Mouse (Mus musculus) embryo, embryonic 10 days (tissue): ENCODE results near the gene Myh7.
A peak's percentile ranks its signal among the peaks of the same experiment; 100 is the strongest.
"Not testable (repeated sequence)": the region's sequence is repeated elsewhere in the genome, so short reads cannot be mapped to it uniquely, and the experiment has no call there.

Source experiments
- DNase-seq: peaks from one replicate; pipeline ENCODE4 v3.0.0-alpha.2; 2015; ENCODE audit warnings: low spot score

Gene Myh7

DNA sequence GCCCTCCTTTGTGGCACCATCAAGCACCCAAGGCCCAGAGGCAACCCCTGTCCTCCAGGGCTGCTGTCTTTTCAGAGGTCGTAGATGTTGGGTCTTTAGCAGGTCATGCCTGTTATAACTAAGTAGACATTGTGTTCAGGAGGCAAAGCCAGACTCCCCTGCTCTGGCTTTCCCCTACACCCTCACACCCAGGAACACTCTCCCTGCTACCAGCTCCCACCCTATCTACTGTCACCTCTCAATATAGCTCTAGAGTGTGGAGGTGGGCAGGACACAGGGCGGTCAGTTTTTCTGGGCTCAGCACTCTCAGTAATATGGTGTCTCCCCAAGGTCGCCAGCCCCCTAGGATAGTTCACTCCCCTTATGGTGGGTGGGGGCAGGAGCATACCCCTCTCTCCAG lies 26.6 kb downstream of the Myh7 start:
- DNase-seq: no peak

DNA sequence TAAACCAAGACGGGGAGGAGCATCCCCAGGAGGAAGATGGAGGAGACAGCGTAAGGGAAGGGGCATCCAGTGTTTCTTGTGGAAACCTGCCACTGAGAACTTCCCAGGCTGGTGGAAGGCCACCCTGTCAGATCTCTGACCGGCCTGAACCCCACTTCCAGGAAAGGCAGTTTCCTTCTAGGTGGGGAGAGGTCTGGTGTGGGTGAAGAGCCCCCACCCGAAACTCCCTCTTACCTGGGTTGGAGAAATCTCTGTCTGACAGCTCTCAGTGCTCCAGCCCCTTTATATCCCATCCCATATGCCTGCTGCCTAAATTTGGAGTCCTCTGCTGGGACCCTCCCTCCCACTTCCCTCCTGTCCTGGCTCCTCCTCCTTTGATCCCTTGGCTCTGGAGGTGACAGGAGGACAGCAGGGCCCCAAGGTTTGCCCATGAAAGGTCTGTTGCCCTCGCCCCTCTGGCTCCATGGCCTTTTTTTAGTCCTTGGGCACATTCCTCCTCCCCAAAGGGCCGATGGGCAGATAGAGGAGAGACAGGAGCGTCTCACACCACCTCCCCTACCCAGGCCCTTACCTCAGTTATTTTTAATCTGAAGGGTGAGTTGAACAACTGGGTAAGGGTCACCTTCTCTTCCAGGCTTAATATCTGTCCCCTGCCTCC lies 28.0 kb downstream of the Myh7 start, which contains the start of gene Myh6:
Myh6 (minus strand) TSS at position 608 of the 658 bp plus-strand sequence.
- DNase-seq: no peak

DNA sequence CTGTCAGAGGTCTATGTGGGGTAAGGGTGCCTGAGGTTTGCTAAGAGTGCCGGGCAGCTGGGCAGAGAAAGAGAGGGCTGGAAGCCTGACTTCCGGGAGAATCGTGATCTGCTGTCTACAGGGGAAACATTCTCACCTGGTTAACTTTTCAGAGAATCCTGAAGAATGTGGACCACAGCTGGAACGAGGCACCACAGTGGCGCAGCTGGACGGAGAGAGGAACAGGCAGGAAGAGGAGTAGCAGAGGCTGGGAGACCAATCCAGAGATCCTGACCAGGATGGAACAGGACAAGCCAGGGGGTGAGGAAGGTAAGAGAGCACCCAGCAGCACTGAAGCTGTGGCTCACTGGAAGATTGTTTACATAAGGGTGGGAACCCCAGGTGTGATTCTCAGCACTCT lies 28.8 kb downstream of the Myh7 start:
- DNase-seq: no peak

DNA sequence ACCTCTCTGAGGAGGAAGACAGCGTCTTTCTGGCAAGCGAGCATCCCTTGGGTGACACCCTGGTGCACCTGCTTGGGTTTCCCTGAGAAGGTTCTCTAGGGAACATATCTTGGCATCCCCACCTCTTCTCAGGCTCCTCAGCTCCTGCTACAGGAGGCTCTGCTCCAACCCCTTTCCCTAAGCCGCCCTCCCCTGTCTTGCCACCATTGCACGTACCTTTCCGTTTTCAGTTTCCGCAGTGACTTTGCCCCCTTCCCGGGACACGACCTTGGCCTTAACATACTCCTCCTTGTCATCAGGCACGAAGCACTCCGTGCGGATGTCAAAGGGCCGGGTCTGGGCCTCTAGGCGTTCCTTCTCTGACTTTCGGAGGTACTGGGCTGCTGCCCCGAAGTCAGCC lies 29.4 kb downstream of the Myh7 start:
- DNase-seq: no peak

DNA sequence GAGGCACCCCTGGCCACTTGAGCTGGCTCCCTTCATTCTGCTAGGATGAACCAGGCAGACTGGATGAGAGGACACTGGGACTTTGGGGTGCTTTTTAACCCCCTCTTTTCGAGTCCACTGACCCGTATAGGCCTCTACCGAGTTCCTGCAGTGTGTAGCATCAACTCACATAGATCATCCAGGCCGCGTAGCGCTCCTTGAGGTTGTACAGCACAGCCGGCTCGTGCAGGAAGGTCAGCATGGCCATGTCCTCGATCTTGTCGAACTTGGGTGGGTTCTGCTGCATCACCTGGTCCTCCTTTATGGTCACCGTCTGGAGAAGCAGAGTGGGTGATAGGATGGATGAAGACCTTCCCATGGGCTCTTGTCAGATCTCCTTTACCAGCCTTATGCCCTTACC lies 30.7 kb downstream of the Myh7 start:
- no peak for DNase-seq

DNA sequence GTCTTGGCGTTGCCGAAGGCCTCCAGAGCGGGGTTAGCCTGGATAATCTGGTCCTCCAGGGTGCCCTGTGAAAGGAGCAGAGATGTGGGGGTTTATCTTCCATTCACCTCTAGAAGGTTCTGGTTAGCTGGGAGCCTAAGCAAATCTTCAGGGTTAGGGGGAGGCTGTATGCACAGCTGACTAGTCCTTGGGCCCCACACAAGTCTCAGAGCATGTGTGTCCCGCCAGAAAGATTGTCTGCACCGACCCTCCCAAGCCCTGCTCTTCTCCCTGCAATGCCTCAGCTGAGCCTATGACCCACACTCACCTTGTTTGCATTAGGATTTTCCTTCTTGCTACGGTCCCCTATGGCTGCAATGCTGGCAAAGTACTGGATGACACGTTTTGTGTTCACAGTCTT lies 31.7 kb downstream of the Myh7 start:
- no peak for DNase-seq

DNA sequence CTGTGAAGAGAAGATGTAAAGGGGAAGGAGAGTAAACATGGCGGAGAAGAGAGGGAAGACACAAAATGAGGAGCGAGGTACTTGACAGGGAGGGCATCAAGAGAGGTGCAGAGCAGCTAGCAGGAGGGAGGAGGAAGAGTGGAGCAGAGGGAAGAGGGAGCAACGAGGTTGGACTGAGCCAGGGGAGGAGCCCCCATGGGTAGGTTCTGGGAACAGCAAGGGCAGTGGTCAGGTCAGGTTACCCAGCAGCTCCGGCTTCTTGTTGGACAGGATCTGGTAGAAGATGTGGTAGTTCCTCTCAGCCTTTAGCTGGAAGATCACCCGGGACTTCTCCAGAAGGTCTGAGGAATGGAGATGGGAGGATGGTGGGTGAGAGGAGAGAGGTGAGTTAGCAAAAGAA lies 32.9 kb downstream of the Myh7 start:
- no peak for DNase-seq

DNA sequence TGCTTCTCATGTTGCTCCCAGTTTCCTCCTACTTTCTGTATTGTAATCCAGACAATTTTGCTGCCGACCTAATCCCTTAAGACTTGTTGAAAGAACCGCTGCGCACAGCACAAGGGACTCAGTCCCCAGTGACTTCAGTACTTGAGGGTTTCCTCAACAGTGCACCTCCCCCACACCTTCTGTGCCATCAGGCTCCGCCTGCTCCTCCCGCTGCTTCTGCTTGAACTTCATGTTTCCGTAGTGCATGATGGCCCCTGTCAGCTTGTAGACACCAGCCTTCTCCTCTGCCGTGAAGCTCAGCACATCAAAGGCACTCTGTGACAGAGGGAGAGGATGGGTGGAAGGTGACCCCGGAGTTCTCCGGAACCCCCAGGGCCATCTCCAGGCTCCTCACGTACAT lies 33.7 kb downstream of the Myh7 start:
- DNase-seq: peak; percentile 33

DNA sequence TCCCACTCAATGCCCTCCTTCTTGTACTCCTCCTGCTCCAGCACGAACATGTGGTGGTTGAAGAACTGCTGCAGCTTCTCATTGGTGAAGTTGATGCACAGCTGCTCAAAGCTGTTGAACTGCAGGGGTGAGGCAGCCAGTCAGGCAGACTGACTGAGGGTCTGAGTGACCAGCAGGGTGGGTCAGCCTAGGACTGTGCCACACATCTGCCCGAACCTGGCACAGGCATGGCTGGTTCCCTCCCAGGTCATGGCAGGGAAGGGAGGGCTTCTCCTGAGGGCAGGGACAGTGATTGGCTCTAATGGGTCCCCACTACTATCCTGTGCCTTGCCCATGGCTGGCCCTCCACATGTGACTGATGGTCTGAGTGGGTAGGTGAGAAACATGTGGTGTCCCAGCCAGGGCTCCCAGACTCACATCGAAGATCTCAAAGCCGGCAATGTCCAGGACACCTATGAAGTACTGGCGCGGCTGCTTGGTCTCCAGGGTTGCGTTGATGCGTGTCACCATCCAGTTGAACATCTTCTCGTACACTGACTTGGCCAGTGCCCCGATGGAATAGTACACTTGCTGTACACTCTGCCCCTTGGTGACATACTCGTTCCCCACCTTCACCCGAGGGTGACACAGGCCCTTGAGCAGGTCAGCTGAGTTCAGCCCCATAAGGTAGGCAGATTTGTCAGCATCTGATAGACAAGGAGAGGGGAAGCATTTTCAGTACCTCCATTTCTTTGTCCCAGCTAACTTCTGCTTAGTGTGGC lies 34.4 kb downstream of the Myh7 start:
- DNase-seq: not testable (repeated sequence)

DNA sequence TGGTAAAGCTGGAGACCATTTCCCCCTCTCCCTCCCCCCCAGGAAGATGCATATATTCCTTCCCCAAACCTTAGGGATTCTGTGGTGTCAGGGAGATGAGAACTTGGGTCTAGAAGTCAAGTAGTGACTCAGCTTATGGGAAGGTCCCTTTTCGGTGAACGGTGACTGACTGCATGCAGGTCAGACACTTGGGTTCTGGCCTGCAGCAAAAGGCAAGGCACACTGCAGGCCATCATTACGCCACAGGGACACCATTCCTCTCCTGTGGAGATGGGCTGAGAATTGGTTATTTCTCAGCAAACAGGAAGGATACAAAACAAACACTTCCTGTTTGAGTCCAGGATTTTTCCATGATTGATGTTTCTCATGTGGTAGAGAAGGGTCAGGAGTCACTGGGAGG lies 35.2 kb downstream of the Myh7 start:
- DNase-seq: no peak

DNA sequence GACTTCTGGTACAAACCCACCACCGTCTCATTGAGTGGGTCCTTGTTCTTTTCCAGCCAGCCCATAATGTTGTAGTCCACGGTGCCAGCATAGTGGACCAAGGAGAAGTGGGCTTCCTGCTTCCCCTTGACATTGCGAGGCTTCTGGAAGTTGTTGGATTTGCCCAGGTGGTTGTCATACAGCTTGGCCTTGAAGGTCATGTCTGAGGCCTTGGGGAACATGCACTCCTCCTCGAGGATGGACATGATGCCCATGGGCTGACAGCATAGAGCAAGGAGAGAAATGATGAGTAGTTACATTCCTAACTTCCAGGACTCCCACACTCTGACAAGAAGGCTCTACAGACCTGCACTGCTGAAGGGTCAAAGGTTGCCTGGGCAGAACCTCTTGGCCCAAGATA lies 35.9 kb downstream of the Myh7 start:
- DNase-seq: no peak

DNA sequence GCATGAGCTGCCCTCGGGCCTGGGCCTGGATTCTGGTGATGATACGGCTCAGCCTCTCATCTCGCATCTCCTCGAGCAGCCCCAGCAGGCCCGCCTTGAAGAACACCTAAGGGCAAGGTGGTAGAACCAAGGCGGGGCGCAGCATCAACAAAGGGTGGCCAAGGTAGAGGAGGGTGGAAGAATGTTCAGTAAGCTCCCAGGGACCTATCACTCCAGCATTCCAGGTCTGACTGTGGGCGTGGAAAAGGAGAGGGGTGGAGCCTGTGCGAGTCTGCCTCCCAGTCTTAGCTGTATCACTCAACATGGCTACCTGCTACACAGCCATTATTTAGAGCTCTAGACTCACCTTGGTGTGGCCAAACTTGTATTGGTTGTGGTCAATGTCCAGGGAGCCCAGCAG lies 37.9 kb downstream of the Myh7 start:
- DNase-seq: no peak

DNA sequence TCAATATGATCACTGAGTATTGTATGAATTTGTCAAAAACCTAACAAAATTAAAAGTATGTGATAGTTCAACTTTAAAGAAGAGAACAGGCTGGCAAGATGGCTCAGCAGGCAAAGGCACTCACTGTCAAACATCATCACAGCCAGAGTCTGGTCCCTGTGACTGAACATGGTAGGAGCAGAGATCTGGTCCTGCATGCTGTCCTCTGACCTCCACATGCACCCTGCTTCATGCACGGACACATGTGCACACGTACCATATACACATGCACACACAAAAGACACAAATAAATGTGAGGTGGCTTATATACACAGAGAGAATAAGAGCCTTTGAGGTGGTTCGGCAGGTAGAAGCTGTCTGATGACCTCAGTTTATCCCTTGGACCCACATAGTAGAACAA lies 38.9 kb downstream of the Myh7 start:
- no peak for DNase-seq

DNA sequence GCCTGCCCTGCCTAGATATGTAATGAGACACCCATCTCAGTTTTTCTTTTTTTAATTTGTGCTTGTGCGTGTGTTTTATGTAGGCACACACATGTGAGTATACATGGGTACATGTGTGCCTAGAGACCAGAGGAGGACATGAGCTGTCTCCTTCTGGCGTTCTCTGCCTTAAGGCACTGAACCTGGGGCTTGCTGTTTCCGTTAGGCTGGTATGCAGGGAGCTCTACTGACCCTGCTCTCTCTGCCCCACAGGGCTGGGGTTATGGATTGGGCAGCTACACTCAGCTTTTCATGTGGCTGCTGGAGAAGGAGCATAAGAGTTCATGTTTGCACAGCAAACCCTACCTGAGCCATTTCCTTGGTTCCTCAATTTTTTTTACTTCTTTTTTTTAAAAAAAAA lies 40.0 kb downstream of the Myh7 start:
- DNase-seq: no peak

DNA sequence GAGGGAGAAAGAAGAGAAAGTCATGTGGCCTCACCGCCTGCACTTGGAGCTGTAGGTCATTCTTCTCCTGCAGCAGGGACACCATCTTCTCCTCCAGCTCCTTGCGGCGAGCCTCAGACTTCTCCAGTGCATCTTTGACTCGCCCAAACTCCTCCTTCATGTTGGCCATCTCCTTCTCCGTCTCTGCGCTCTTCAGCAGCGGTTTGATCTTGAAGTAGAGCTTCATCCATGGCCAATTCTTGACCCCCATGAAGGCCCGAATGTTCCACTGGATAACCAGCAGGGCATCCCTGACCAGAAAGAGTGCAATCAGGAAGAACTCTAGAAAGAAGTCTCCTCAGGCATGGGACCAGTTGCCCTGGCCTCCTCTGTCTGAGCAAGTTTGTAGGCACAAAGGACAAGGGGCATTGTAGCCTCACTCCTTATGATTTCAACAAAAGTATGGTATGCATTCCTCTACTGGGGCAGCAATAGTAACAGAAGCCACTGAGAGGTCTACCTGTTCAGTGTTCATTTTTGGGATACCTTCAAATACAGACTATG lies 40.7 kb downstream of the Myh7 start:
- no peak for DNase-seq

DNA sequence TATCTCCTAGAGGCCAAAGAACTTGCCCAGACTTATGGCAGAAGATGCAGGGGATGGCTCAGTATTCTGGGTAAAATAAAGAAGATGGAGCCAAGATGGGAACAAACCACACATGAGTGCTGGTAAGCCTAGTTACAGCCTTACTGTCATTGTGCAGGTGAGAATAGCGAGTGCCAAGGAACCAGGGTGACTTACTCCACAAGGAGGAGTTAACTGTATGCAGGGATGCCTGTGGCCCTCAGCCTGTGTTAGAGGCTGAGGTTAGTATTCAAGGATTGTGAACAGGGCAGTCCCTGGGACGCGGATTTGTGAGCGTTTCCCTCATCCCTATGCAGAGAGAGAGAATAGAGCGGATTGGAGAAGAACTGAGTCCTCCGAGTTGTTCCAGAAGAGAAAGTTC lies 42.8 kb downstream of the Myh7 start:
- DNase-seq: no peak

DNA sequence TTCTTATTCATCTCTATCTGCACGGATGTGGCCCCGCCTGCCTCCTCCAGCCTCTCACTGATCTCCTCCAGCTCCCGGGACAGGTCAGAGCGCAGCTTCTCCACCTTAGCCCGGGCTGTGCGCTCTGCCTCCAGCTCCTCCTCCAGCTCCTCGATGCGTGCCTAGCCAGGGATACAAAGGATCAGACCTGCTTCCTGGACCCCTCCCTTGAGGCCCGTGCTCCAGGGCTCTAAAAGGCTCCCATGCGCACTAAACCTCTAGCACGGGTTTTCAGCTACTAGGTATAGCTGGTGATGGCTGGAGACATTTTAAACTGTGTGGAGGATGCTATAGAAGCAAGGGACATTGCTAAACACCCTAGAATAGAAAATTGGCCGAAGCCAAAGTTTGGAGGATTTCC lies 43.9 kb downstream of the Myh7 start:
- DNase-seq: no peak

DNA sequence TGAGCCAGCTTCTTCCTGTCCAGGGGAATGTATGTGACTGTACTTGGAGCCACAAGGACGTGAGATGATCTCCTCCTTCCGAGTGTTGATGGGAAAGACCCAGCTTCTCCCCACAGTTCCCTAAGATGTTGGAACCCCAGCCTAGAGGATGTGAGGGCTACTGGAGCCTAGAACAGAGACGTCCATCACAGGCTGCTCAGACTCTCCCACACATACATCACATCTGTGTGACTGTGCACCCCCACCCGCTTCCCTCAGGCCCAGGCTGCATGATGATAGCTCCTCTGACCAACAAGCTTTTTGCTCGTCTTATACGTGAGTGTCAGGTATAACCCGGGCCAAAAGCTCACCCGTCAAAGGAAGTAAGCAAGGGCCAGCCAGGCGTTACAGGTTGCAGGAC lies 45.6 kb downstream of the Myh7 start:
- no peak for DNase-seq

DNA sequence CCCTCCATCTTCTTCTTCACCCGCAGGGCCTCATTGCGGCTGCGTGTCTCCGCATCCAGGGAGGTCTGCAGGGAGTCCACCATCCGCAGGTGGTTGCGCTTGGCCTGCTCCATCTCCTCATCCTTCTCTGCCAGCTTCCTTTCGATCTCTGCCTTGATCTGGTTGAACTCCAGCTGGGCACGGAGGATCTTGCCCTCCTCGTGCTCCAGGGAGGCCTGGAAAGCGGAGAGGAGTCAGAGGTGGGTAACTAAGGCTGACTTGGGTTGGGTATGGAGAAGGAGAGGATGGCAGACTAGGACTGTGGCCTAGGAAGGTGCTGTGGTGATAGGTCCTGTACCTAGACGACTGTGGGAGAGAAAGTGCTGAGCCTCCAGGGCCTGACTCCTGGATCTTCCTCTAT lies 47.4 kb downstream of the Myh7 start:
- DNase-seq: not testable (repeated sequence)

DNA sequence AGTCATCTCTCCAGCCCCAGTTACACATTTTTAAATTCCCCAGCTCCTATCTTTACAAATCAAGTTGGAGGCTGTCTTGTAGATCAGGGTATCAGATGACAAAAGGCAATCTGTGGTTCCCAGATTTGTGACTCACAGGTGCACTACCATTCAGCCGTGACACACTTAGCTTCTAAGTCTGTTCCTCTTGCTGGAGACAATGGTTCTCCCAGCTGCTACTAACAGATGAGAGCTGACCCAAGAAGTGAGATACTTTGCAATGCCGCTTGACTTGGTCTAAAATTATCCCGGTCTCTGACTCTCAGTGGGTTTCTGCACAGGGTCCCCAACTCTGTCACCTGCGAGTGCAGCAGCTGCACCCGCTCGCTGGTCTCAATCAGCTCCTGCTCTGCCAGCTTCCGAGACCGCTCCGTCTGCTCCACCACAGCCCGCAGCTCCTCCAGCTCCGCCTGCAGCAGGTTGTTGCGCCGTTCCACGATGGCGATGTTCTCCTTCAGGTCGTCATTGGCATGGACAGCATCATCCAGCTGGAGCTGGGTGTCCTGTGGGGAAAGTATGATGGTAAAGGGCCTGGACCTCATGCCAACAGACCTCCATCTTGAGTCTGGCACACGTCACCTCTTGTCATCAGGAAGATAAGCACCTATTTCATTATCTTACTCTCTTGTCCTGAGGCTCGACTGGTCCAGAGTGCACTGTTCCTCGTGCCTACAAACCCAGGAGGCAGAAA lies 48.3 kb downstream of the Myh7 start:
- DNase-seq: no peak

DNA sequence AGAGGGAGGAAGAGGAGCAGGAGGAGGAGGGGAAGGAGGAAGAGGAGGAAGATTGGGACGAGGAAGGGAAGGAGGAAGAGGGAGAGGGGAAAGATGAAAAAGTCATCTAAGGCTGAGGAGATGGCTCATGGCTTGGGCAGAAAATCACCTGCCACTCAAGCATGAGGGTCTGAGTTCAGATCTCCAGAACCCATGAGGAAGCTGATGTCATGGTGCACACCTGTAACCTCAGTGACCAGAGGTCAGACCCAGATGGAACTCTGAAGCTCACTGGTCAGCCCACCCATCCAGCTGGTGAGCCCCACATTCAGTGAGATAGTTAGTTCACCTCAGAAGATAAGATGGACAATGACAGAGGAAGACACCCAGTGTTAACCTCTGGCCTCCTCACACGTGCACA lies 49.5 kb downstream of the Myh7 start:
- DNase-seq: no peak

DNA sequence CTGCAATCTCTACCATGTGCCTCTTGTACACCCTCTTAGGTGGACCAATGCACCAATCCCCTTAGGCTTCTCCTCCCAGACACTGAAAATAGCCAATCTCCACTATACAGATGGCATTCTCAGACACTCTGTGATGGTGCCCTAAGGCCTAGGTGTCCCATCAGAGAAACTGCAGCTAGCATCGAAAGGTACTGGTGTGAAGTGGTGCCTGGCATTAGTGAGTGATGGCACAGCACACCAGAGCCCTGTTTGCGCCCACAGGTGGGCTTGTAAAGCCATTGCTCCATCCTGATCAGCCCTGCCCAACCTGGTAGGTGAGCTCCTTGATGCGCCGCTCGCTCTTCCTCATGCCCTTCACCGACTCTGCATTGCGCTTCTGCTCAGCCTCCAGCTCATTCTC lies 50.5 kb downstream of the Myh7 start:
- DNase-seq: no peak

DNA sequence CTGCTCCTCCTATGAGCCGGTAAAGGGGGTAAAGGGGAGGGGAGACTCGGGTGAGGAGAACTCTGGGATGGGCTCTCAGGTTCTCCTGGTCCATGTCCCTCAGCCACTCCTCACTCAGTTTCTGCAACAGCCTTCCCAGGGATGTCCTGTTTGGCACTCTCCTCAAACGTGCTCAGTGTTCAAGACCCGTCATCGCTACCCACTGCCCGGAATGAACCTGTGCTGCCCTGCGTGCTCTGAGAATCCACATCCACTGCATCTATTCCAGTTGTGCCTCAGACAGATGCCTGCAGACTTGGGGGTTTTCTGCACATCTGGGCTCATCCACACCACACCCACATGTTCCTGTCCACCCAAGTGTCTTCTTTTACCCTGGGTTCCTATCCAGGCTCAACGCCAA lies 51.9 kb downstream of the Myh7 start:
- no peak for DNase-seq
